Mouse (Mus musculus) spleen, postnatal 14 days (tissue): Measurements from ENCODE around the gene Map2.

Experiments used
- DNase-seq, 2 experiments: peaks; one replicate each; pipeline ENCODE4 v3.0.0; 2021 to 2022; ENCODE audit warnings: low spot score in 2 of 2

Map2 gene

DNA sequence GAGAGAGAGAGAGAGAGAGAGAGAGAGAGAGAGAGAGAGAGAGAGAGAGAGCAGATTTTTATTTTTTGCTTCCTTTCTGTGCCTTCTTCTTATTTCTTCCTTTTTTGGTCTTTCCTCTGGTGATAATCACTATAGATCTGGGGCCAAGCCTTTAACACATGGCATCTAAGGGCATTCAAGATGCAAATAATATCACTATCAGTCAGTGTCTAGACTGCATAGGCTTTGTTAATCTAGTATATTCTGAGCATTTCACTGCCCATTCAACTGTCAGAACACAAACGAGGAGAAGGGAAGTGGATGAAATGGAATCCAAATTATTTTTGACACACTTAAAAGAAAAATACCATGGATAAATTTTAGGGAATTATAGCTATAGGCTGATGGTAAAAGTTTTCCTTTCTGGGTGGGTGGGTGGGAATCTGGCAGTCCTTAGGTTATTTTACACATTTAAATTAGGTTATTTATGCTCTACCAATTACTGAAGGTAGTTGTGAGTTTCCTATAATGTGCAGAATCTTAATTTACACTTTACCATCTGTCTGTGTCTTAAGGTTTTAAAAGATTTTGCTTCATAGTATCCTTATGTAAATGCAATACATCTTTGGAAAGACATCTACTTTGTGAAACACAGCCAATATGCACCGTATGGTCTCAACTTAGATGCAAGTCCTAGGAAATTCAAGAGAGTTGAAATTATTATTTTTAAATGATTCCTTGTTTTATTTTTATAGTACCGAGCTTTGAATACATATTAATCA lies 117.2 kb downstream of the Map2 start:
- no peak for DNase-seq

DNA sequence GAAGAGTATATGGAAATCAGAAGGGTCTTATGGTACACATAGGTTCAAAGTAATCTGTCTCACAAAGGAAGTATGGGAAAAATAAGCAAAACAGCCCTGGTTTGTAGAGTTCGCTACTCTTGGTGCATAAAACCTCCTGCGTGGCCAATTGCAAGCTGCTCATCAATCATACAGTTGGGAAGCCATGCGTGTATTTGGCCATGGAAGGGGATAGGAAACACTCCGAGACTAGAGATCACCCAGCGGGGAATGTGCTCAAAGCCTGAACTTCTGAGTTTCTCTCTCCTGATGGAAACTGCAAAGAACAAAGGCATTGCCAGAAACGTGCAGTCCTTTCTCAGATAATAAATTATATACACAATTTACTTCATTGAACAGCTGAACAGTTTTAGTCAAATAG lies 124.3 kb downstream of the Map2 start:
- DNase-seq: no peak

DNA sequence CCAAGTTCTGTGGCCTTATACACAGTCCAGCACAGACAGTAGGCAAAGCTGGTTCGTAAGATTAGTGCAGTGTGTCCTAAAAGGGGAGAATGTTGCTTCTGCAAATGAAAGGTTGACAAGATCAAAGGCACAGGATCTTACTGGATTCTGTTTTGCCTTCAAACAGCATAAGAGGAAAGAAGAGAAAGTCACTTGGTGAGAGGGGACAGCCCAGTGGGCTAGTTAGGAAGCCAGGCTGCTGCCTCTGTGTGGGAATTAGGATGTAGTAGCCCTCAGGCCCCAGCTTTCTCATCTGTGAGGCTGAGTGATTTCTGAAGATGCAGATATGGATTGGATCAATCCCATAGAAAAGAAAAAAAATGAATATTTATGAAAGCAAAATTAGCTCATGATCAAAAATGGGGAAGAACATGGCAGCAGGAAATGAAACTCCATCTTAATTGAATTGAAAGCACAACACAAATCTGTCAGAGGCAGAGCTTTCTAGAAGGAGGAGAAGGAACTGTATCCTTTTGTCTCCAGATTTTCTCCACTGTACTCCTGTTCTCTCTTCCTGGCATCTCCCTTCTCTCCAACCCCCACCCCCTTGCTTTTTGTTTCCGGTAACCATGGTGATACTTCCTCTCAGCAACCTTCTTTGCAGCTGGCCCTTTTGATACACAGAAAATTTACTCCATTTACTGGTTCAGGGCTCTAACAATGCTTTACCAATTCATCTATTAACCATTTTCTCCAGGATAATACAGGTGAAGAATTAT lies 145.5 kb downstream of the Map2 start:
- no peak for DNase-seq

DNA sequence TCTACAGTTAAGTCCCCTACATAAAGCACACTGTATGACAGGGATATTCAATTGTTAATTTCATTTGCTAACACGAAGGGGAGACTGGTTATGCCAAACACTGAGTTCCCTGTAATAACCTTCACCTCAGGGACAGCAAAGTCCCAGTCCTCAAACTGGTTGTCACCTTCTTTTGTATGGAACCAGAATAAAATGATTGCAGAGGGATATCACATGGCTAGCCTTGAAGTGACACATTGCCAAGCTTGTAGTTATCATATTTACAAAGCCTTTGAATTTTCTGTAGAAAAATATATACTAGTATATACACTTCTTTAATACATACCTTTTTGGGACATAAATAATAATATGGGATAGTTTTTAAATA lies 146.0 kb downstream of the Map2 start:
- DNase-seq: no peak

DNA sequence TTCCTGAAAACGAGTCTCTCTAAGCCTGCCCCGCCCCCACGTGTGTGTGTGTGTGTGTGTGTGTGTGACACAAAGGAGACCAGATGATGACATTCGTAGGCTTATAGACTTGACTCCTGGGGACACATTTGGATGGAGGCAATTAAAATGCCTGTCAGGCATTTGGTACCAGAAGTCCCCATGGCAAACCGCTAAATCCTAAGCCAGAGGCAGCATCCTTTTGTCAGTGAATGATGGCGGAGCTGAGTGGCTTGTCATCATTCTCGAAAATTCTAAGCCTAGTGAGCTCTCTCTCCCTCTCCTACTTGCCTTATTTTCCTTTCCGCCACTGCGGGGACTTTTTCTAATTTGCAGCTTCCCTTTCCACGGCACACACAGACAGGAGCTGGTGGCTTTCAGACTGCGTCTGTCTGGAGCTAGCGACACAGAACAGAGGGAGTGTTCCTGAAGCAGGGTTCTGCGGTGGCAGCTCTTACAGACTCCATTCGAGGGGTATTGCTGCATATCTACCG lies 146.6 kb downstream of the Map2 start:
- no peak for DNase-seq

DNA sequence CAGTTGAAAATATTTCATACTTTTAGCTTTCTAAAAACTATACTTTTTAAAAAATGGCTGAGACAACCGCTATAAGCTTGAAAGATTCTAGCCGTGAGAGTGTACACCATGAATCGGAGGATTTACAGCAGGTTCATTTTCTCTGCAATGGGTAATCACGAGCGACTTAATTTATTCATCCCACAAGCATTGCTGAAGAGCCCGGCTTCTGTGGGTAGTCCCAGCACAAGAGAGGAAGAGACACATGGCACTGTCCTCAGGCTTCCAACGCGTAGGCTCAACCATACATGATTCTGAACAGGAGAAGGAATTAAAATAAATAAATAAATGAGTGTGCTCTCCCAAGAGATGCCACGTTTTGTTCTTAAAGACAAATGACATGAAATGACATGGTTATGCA lies 148.4 kb downstream of the Map2 start:
- no peak for DNase-seq

DNA sequence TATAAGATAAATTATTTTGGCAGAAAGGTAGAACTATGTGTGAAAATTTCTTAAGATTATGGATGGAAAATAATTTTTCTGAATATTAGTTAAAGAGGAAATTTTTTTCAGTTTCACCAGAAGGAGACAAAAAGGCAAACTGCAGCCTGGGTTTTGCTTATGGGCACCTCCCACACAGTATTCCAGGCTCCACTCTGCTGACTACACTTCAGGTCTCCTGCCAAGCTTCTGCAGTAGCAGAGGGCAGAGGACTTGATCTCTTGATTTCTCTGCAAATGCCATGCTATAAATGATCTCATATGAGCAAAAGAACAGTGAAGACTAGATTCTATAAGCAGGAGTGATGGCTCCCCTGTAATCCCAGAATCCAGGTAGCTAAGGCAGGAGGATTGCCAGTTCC lies 149.9 kb downstream of the Map2 start:
- no peak for DNase-seq

DNA sequence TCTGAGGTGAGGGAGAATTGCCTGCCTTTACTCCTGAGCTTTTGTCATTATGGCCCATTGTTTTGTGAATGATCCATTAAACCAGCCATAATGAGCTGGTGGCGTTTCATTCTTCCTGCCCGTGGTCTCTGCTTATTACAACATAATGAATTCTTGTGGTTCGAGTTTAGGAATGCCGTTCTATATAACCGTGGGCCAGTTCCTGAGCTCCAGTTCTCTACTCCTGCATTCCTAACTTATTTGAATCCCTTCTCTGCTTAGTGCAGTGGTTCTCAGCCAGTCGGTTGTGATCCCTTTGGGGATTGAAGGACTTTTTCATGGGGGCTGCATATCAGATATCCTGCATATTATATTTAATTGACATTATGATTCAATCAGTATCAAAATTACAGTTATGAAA lies 153.9 kb downstream of the Map2 start:
- no peak for DNase-seq

DNA sequence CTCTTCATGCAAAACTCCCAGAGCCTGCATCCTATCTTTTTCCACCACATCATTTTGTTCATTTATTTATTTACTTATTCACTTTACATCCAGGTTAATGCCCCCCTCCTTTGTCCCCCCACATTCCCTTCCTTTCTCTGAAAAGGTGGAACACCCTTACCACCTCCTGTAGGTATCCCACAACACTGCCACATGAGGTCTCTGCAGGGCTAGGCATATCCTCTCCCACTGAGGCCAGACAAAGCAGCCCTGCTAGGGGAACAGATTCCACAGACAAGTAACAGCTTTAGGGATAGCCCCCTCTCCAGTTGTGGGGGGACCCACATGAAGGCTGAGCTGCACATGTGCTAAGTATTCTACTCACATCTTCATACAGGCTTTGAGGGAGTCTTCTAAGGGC lies 154.5 kb downstream of the Map2 start:
- DNase-seq: no peak

DNA sequence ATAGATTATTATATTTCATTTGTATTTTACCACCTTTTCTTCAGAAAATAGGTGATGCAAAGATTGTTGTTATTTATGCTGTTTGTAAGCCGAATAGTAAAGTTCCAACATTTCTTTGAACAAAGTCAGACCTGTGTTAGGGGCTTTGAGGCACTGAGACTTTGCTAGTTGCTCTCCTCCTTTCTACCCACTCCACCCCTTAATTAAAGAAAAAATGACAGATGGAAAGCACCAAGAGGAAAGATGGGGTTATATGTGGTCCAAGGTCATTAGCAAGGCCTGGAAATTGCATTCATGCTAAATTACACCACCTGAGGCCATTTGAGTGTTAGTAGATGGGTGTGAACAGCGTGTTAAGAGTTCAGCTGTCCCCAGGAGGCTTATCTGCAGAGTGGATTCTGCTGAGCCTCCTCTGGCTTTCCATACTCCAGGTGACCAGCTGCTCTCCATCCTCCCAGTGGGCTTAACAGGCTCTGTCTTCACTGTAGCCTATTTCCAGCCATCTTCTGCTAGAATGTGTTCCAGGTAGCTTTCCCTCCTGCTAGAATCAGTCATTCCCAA lies 160.7 kb downstream of the Map2 start:
- no peak for DNase-seq

DNA sequence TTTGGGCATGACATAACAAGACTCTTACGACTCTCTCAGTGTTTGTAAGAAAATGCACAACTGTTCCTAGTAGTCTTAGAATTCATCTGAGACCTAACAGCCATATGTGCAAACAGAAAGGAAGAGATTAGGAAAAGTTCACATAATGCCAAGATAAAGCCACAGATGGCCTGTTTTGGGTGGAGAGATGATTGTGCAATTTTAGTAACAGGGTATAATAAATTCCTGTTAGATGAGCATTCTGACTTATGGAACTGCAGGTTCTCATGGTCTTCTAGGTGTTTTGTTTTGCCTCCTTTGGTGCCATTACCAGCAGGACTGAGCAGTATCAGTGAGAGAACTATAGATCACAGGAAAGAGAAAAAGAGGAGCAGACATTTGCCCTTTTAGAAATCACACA lies 164.1 kb downstream of the Map2 start:
- no peak for DNase-seq

DNA sequence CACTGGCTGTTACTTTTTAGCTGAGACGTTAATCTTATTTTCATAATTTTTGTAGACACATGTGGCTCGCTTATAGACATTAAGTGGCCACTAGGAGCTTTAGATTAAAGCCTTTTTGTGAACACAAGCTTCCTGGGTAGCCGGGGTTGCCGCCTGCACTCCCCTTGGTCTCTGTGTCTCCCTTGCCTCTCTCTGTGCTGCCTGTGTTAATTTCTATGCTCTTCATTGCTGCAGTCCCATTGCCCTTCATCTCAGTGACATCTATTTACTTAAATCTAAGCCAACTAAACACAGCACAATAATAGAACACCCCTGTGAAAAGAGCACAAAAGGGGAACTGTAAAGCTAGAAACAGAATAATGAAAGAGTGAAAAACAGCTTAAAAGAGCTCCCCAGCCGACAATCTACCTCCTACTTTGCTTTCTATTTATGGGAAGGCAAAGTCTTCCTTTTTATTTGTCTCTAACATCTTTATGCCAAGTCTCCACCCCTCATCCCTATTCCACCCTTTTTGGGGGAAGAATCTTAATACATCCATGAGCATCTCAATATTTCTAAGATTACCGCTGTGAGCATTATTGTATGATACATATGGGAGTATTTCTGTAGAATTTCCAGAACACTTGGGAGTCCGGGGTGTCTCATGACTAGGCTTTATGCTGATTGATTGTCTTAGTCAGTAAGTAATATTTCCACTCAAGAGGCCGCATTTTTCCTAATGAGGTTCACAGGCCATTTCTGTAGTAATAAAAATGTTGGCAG lies 173.5 kb downstream of the Map2 start:
- DNase-seq: no peak

DNA sequence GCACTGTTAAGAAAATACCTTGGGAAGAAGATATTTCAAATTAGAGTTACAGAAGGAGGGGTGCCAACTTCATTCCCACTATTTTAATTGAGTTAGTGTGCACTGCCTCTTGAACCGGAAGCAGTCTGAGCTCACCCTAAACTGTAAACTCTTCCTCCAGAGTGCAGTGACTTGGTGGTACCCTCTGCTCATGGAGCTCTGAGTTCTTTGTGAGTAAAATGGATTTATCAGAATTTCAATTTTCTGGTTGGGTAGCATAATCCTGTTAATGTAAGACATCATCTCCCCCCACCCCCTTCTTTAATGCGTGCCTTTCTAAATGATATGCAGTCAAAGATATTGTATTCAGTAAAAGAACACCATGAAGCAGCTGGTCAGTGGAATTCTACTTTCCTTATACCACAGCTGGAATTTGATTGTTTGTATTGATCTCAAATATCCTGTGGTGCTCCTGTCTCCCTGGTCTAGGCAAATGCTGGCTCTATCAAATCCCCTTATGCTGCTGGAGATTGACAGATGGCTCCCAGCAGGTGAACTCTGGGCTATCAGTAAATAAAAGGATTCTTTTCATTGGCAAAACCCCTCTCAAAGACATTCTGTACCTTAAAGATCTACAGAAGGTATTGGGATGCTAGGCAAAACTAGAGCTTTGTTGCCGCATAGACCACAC lies 174.2 kb downstream of the Map2 start:
- DNase-seq: no peak

DNA sequence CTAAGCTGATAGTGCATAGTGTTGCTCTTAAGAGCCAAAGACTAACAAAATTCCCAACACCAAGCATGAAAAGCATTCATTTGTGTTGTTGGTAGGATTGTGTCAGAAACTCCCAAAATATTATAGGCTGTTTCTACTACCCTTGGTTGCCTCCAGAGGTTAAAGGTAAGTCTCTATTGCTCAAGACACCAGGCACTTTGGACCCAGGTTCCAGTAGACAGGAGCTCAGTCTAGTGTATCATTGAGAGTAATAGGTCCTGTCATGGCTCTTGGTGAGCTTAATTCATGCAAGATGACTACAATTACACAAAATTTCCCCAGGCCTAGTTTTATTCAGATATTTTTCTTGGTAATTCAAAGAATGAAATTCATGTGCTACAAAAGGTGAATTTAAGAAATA lies 176.3 kb downstream of the Map2 start:
- DNase-seq: no peak

DNA sequence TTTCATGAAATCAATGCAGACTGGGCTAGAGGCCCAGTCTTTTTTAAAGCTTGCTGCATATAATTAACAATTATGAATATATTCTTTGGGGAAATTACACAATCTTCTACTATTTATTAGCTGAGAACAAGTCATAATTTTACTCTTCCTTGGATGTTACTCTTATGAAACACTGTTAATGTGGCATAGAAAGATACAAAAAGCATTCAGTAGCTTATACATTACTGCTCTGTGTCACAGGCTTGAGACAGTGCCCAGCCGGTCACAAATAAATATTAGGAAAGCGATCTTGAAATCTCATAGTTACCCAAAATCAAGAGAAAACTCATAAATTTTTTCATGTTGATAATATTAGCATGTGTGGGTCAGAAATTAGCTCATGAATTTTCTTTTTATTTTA lies 186.7 kb downstream of the Map2 start:
- no peak for DNase-seq

DNA sequence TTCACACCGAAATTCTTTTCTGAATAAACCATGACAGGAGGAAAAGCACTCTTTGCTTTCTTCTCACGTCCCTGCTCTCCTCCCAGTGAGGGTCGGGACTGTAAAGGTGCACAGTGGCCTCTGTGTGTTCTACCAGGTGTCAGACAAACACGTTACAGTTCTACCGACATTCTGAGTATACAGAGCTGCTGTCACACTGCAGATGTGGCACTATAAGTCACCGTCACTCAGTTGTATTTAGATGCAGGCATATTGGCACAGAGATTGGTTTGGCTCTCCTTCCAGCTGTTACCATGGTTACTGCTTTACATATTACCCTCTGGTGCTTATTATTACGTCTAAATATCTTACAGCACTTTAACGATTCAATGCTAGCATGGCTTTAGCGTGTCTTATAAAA lies 188.2 kb downstream of the Map2 start:
- no peak for DNase-seq

DNA sequence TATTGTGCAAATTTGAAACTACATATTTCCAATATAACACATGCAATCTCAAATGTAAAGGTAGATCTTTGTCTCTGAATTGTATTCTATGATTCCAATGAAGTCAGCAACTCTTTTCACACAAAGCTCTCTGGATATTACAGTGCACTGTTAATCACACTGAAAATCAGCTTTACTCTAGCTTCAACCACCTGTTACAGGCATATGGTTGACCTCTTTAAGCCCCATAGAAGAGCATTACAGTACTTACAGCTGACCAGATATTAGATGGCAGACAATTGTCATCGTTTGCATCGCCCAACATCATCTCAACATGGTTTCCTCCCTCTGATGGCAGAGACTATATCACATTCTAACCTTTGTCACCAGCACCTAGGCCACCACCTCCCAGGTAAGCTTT lies 189.3 kb downstream of the Map2 start:
- no peak for DNase-seq

DNA sequence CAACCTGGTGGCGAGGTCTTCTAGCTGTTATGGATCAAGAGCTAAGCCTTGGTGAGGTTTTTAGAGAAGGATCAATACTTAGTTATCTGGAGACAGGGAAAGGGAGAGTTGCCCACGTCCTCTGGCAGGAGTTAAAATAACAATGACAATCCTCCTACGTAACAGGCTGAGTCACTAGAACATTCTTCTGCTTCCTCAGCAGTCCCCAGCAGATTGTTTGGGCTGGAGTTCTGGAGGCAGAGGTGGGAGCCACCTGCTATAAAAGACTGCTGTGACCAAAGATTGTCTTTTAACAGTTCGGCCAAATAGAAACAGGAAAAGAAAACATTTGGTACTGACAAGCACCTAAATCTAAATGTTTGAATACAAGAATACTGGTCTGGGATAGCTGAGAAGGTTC lies 190.5 kb downstream of the Map2 start:
- no peak for DNase-seq

DNA sequence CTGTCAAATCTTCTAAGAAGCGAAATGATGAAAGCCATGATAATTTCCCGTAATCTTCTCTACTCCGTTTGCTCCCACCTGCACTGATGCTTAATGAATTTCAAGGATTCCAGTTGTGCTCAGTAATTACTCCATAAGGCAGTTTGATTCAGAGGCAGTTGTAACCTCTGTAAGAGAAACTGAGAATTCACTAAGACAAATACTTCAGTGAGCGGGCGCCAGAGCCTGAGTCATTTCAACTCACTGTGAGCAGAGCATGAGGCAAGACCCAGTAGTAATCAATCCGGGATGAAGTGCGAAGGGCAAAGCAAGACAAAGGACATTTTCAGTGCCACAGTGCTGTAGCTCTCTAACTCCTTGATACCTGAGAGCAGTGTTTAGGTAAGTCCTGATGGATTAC lies 194.4 kb downstream of the Map2 start:
- DNase-seq: no peak

DNA sequence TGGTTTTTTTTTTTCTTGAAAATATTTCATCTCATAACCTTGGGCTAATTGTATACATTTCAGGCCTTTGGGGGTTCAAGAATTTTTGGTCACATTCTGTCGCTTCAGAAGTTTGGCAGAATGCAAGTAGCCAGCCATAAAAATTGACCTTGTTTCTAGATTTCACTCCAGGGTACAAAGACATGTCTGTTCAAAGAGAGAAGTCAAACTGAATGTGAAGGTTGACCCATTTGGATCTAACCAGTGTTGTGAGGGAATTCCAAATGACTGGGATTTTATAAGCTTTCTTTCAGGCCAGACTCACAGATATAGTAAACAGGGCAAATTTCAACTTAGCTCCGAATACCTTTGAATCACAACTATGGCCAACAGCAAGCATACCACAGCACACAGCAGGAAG lies 196.3 kb downstream of the Map2 start:
- no peak for DNase-seq

DNA sequence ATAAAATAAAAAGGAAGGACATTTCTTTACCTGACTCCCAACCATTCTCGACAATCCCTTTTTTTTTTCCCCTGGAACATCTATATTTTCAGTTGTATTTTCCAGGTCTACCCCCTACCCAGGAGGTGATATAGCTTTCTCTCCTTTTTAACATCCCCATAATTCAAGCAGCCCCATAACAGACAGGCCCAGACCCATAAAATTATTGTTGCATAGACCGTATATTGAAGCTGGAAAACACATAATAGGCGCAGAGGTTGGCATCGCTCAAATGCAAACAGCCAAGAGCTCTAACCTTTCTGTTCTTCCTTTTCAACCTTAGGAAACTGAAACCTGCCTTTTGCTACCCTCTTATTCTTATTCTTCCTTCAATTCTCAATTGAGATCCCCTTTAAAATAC lies 211.2 kb downstream of the Map2 start:
- no peak for DNase-seq
